Mouse (Mus musculus) stomach, embryonic 16.5 days (tissue): ENCODE results near the gene Ptges. TPM values are rescaled to one million over a fixed set of nuclear protein-coding genes. Genes with fewer than 3 reads are reported as not detected.

Experiments
- ATAC-seq: fragments of 200-750 bp; cut with Nextera tagmentation; 2 replicates; pipeline ENCODE4 v1.8.0; 2017; ENCODE audit warnings: moderate number of reproducible peaks, moderate TSS enrichment; ENCODE audit not compliant: insufficient read depth, low FRiP score
- H3K27ac ChIP-seq: fragments of 300-500 bp; sonication (generic); 2 replicates; pipeline ENCODE4 v1.5.1; 2014; ENCODE audit warnings: low read length
- H3K27me3 ChIP-seq: fragments of 300-500 bp; sonication (generic); 2 replicates; pipeline ENCODE4 v1.6.1; 2014; ENCODE audit warnings: low read length, control low read depth, mixed read lengths; ENCODE audit not compliant: control insufficient read depth, insufficient read depth
- H3K36me3 ChIP-seq: fragments of 300-500 bp; sonication (generic); 2 replicates; pipeline ENCODE4 v1.6.1; 2014; ENCODE audit warnings: low read length; ENCODE audit not compliant: control insufficient read depth, insufficient read depth
- H3K4me1 ChIP-seq: fragments of 300-500 bp; sonication (generic); 2 replicates; pipeline ENCODE4 v1.6.1; 2014; ENCODE audit warnings: low read length, control low read depth, mixed read lengths; ENCODE audit not compliant: control insufficient read depth, insufficient read depth
- H3K4me2 ChIP-seq: fragments of 300-500 bp; sonication (generic); 2 replicates; pipeline ENCODE4 v1.6.1; 2014; ENCODE audit warnings: low read depth, low read length, mixed read lengths
- H3K4me3 ChIP-seq: fragments of 300-500 bp; sonication (generic); replicated peaks from 2 replicates; pipeline ENCODE4 v1.5.1; 2014; ENCODE audit warnings: mild to moderate bottlenecking, low read length
- H3K9ac ChIP-seq: fragments of 300-500 bp; sonication (generic); 2 replicates; pipeline ENCODE4 v1.6.1; 2014; ENCODE audit warnings: low read length
- H3K9me3 ChIP-seq: fragments of 300-500 bp; sonication (generic); replicated peaks from 2 replicates; pipeline ENCODE4 v1.6.1; 2016; ENCODE audit warnings: low read length, control low read depth; ENCODE audit not compliant: control insufficient read depth
- WGBS: fragments of 180-500 bp; shearing (Covaris S2); extraction: QIAGEN DNeasy Blood & Tissue Kit; methylation state at CpG from one replicate; pipeline ENCODE4 v1.1.7; 2014; 5-methylcytosine and 5-hydroxymethylcytosine counted together
- polyA plus RNA-seq: library from polyadenylated mRNA; unstranded; fragments of >200 nt; fragmentation: Nextera tagmentation; extraction: Ambion mirVana; gene quantifications from 2 replicates; pipeline ENCODE4 v1.2.1, GENCODE M21; 2015

Gene Ptges
- polyA plus RNA-seq, 1 experiment from 2014 or later: 10.3 TPM

- Histone ChIP-seq H3K9ac (0 out of 2 replicates have a peak overlapping the region, but pooled peaks have one; percentile 22), H3K4me3 (no peak overlapping the region), H3K4me1 (peaks cover 8% of the 10 kb centered on the region; the same call in 1 of the 2 replicates), H3K27ac (no peak overlapping the region), H3K27me3 (peaks cover 5% of the 10 kb centered on the region; the same call in 1 of the 2 replicates), H3K36me3 (no peaks in the 10 kb centered on the region), H3K9me3 (no peaks in the 10 kb centered on the region), H3K4me2 (no peak overlapping the region)
- 75% methylated on average over 14 of the region's 14 CpGs for WGBS
- ATAC-seq: no peak
Observed at GRCm38 (mm10) chr2:30899397-30900069, 30.1 kb downstream of the Ptges start.

DNA sequence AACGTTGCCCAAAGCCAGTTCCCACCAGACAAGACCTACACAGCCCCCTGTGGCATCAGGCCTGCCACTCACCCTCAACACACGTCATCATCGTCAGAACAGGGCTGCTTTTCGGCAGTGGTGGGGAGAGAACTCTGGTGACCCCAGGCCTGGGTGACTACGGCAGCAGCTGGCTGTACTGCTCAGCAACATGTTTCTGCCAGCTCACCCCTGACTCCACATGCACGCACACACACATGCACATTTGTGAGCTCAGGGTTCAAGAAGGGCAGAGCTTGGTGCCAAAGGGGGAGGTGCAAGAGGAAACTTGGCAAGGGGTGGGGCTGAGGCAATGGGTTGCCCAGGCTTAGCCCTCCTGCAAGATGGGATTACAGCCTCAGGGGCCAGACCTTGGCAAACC is 32.4 kb downstream of the Ptges start:
- H3K4me1 ChIP-seq: peaks cover 2% of the 10 kb centered on the region; the same call in 1 of the 2 replicates
- ATAC-seq: no peak
- H3K4me2 ChIP-seq: no peak overlapping the region
- no peak overlapping the region for H3K27ac ChIP-seq
- H3K9me3 ChIP-seq: no peaks in the 10 kb centered on the region
- peaks cover 5% of the 10 kb centered on the region; the same call in 1 of the 2 replicates for H3K27me3 ChIP-seq
- H3K36me3 ChIP-seq: no peaks in the 10 kb centered on the region
- H3K4me3 ChIP-seq: no peak overlapping the region
- 26% methylated on average over 6 of the region's 6 CpGs for WGBS
- H3K9ac ChIP-seq: no peak overlapping the region

- Histone ChIP-seq H3K9me3 (no peaks in the 10 kb centered on the region), H3K4me2 (no peak overlapping the region), H3K27me3 (no peaks in the 10 kb centered on the region), H3K36me3 (no peaks in the 10 kb centered on the region), H3K4me1 (no peaks in the 10 kb centered on the region), H3K27ac (no peak overlapping the region), H3K4me3 (no peak overlapping the region), H3K9ac (no peak overlapping the region)
- whole genome bisulfite sequencing: 76% methylated on average over 7 of the region's 7 CpGs
- ATAC-seq: no peak
Observed at GRCm38 (mm10) chr2:30893946-30894345, 35.7 kb downstream of the Ptges start.

DNA sequence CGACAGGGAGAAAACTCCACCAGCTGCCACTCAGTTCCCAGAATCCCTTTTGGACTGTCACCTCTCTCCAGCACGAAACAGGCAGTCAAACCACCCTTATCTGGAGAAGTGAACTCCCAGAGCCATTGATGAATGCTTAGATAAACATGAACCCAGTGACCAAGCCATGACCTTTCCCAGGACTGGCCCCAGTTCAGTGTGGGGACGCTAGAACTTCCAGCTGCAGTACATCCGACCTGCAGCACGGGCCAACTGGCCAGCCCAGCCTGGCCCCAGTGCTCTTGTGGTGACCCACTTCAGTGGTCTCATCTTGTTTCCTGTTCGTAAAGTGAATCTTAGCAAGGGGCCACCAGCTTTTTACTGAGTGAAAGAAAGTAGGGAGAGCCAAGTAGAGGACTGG is 36.3 kb downstream of the Ptges start:
- WGBS: 16% methylated on average over 6 of the region's 6 CpGs
- no peaks in the 10 kb centered on the region for H3K27me3 ChIP-seq
- H3K9me3 ChIP-seq: no peaks in the 10 kb centered on the region
- no peak for ATAC-seq
- no peak overlapping the region for H3K27ac ChIP-seq
- H3K36me3 ChIP-seq: no peaks in the 10 kb centered on the region
- no peaks in the 10 kb centered on the region for H3K4me1 ChIP-seq
- no peak overlapping the region for H3K4me2 ChIP-seq
- no peak overlapping the region for H3K4me3 ChIP-seq
- H3K9ac ChIP-seq: no peak overlapping the region

DNA sequence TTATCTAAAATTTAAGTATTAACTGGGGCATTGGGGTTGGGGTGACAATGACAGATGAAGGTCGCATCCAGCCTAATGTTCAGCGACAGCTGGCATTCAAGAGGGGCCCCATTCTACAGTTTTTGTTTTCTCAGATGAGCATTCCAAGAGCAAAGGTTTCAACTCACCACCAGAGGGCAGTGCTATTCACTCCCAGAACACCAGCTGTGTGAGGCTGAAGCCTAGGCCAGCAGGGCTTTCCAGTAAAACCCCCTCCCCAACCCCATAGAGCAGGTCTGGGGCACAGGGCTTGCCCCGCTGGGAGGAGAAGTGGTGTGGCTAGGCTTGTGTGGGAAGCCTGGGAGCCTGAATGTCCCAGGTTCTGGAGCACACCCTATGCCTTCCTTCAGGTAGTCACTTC is 38.7 kb downstream of the Ptges start:
- Histone ChIP-seq H3K27me3 (no peaks in the 10 kb centered on the region), H3K9me3 (no peaks in the 10 kb centered on the region), H3K9ac (no peak overlapping the region), H3K36me3 (no peaks in the 10 kb centered on the region), H3K4me1 (no peaks in the 10 kb centered on the region), H3K4me3 (no peak overlapping the region), H3K4me2 (no peak overlapping the region), H3K27ac (no peak overlapping the region)
- 6% methylated on average over 3 of the region's 3 CpGs for WGBS
- no peak for ATAC-seq

- Histone ChIP-seq H3K4me2 (no peak overlapping the region), H3K4me3 (no peak overlapping the region), H3K27me3 (no peaks in the 10 kb centered on the region), H3K9ac (no peak overlapping the region), H3K27ac (no peak overlapping the region), H3K4me1 (peaks cover 4% of the 10 kb centered on the region), H3K9me3 (no peaks in the 10 kb centered on the region), H3K36me3 (no peaks in the 10 kb centered on the region)
- 23% methylated on average over 9 of the region's 9 CpGs for WGBS
- ATAC-seq: no peak
Observed at GRCm38 (mm10) chr2:30885453-30886163, 44.1 kb downstream of the Ptges start.

DNA sequence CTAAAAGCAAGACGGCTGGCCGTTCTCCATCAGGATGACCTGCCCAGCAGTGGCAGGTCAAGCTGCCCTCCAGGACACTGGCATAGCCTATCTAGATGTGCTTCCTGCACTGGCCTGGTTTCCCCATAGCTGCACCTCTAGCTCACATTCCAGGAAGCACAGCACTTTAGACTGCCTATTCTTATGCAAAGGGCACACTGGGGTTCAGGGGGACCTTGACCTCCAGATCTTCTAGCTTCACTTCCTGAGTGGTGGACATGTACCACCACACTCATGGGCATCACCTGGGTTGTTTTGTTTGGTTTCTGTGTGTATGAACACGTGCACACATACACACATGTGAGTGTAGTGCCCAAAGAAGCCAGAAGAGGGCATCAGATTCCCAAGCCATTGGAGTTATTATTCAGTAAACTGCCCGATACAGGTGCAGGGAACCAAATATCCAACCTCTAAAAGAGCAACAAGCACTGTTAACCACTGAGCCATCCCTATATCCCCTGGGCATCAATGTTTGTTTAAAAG is 44.8 kb downstream of the Ptges start:
- 93% methylated on average over 4 of the region's 4 CpGs for WGBS
- H3K9ac ChIP-seq: no peak overlapping the region
- peaks cover 4% of the 10 kb centered on the region for H3K4me1 ChIP-seq
- no peaks in the 10 kb centered on the region for H3K9me3 ChIP-seq
- ATAC-seq: no peak
- H3K4me3 ChIP-seq: no peak overlapping the region
- no peak overlapping the region for H3K4me2 ChIP-seq
- no peak overlapping the region for H3K27ac ChIP-seq
- H3K27me3 ChIP-seq: no peaks in the 10 kb centered on the region
- H3K36me3 ChIP-seq: no peaks in the 10 kb centered on the region

- 76% methylated on average over 7 of the region's 7 CpGs for WGBS
- H3K4me2 ChIP-seq: no peak overlapping the region
- no peak for ATAC-seq
- H3K9ac ChIP-seq: no peak overlapping the region
- H3K27ac ChIP-seq: no peak overlapping the region
- no peaks in the 10 kb centered on the region for H3K27me3 ChIP-seq
- H3K36me3 ChIP-seq: no peaks in the 10 kb centered on the region
- peaks cover 4% of the 10 kb centered on the region for H3K4me1 ChIP-seq
- no peaks in the 10 kb centered on the region for H3K9me3 ChIP-seq
- no peak overlapping the region for H3K4me3 ChIP-seq
Observed at GRCm38 (mm10) chr2:30881215-30881614, 48.4 kb downstream of the Ptges start.

DNA sequence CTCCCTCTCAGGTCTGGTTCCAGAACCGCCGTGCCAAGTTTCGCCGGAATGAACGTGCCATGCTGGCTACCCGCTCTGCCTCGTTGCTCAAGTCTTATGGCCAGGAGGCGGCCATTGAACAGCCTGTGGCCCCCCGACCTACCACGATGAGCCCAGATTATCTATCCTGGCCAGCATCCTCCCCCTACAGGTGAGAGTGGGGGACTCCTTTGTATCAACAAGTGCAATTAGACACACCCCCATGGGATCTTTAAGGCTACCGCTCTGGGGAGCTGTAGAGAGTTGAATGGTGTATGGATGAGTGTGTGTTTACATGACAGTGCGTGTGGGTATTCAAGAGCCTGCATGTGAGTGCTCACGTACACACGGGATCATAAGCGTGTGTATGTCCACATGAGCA is 50.2 kb downstream of the Ptges start:
- Histone ChIP-seq H3K4me3 (no peak overlapping the region), H3K9me3 (no peaks in the 10 kb centered on the region), H3K36me3 (no peaks in the 10 kb centered on the region), H3K4me1 (no peaks in the 10 kb centered on the region), H3K27me3 (no peaks in the 10 kb centered on the region), H3K4me2 (no peak overlapping the region), H3K27ac (no peak overlapping the region), H3K9ac (no peak overlapping the region)
- no peak for ATAC-seq
- WGBS: 92% methylated on average over 15 of the region's 15 CpGs
